ENCODE assay signal across 7 mouse cellular contexts in the genomic region with DNA sequence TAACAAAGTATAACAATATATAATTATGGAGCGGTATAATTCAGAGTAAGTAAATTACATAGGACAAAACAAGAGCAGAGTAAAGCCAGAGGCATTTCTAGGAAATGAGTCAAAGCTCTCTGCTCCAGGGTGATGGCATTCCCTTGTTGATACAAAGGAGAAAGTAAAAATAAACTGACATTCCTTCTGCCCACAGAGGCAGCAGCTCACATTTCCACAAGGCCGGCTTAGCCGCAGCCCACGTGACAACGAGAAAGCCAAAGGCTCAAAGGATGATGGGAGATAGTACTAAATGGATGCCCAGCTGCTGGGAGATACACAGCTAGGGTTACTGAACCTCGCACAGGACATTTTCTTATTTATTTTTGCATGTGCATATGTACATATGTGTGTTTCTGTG. TPM values are rescaled to one million over a fixed set of nuclear protein-coding genes. Genes with fewer than 3 reads are reported as not detected.
DNase-seq lines count a peak whose midpoint lies in the region; ATAC-seq and TF ChIP-seq lines count a peak whose summit lies in the region.

No protein-coding gene starts in this region.

- peak; percentile 97 for DNase-seq in 3T3-L1 (ENCODE audit: low read depth, low spot score)
- peak; percentile 39 for DNase-seq in R1 (ENCODE audit: low read depth, low spot score)
- DNase-seq in heart, embryonic 10.5 days (ENCODE audit: low spot score) = peak; percentile 90
- DNase-seq in lung, embryonic 14.5 days = peak; percentile 80

- WGBS in heart, embryonic 10.5 days = 24% methylated on average over 6 of the region's 6 CpGs
- WGBS in lung, embryonic 14.5 days = 18% methylated on average over 6 of the region's 6 CpGs

- H3K36me3 ChIP-seq in heart, embryonic 10.5 days = peaks cover 26% of the 10 kb centered on the region
- peaks cover 31% of the 10 kb centered on the region for H3K36me3 ChIP-seq in lung, embryonic 14.5 days (ENCODE audit: insufficient read depth)

- no peaks in the 10 kb centered on the region for H3K27me3 ChIP-seq in heart, embryonic 10.5 days (ENCODE audit: insufficient read depth, poor library complexity, severe bottlenecking)
- H3K27me3 ChIP-seq in lung, embryonic 14.5 days (ENCODE audit: insufficient read depth, low read length) = no peaks in the 10 kb centered on the region

- no peak overlapping the region; the same call in 1 of the 2 replicates for H3K4me3 ChIP-seq in heart, embryonic 10.5 days
- no peak overlapping the region for H3K4me3 ChIP-seq in lung, embryonic 14.5 days (ENCODE audit: low read depth, low read length)

- no peak overlapping the region for H3K9ac ChIP-seq in lung, embryonic 14.5 days

- no peaks in the 10 kb centered on the region for H3K9me3 ChIP-seq in heart, embryonic 10.5 days
- H3K9me3 ChIP-seq in lung, embryonic 14.5 days (ENCODE audit: low read depth, low read length) = no peaks in the 10 kb centered on the region

- no peak overlapping the region for H3K4me2 ChIP-seq in lung, embryonic 14.5 days

- ATAC-seq in lung, embryonic 14.5 days (ENCODE audit: insufficient read depth) = peak; percentile 72
- no peak for ATAC-seq in erythroblast, adult 5-6 weeks (replicated peaks; ENCODE audit: low FRiP score, poor library complexity, severe bottlenecking)
- ATAC-seq in erythroid progenitor cell, adult 5-6 weeks (replicated peaks; ENCODE audit: low FRiP score, poor library complexity, severe bottlenecking) = no peak
- no peak for ATAC-seq in CD4-positive, CD25-positive, alpha-beta regulatory T cell, adult 4 months

- H3K4me1 ChIP-seq in heart, embryonic 10.5 days = peaks cover 29% of the 10 kb centered on the region
- H3K4me1 ChIP-seq in lung, embryonic 14.5 days (ENCODE audit: insufficient read depth) = 0 out of 2 replicates have a peak, but pooled peaks cover 2% of the 10 kb centered on the region

- no peak for TF ChIP-seq CTCF in lung, embryonic 14.5 days (IDR thresholded peaks at IDR 0.05; ENCODE audit: low read depth)

- peak overlapping the region; percentile 81 for H3K27ac ChIP-seq in heart, embryonic 10.5 days
- 0 out of 2 replicates have a peak overlapping the region, but pooled peaks have one; percentile 55 for H3K27ac ChIP-seq in lung, embryonic 14.5 days (ENCODE audit: low read depth)

RNA-seq across cellular contexts. Expression of a gene that starts 24.1 kb away (rescaled TPM):
- polyA plus RNA-seq in heart, embryonic 10.5 days (2016; fragmentation: Nextera tagmentation; extraction: Ambion mirVana) = 80.4 and 148 TPM in 2 replicates
- 132 and 142 TPM in 2 replicates for polyA plus RNA-seq in lung, embryonic 14.5 days (2014; fragmentation: Nextera tagmentation; extraction: Ambion mirVana)
- total RNA-seq in erythroblast, adult 5-6 weeks (2015; ENCODE audit: low replicate concordance) = not detected in 2 replicates
- total RNA-seq in erythroblast, adult 5-6 weeks (2017; ENCODE audit: low replicate concordance) = 0.70 TPM in 1 of 2 replicates, not detected in the other
- total RNA-seq in erythroid progenitor cell, adult 5-6 weeks (2015; ENCODE audit: low replicate concordance) = not detected in 2 replicates
- not detected in 2 replicates for total RNA-seq in erythroid progenitor cell, adult 5-6 weeks (2017; ENCODE audit: low replicate concordance)
- not detected for polyA plus RNA-seq in CD4-positive, CD25-positive, alpha-beta regulatory T cell, adult 4 months (2017; shearing (Covaris generic))

RNA-seq across cellular contexts. Expression of a gene that starts 44.8 kb away (rescaled TPM):
- 13.1 and 23.0 TPM in 2 replicates for polyA plus RNA-seq in heart, embryonic 10.5 days (2016; fragmentation: Nextera tagmentation; extraction: Ambion mirVana)
- polyA plus RNA-seq in lung, embryonic 14.5 days (2014; fragmentation: Nextera tagmentation; extraction: Ambion mirVana) = 11.5 and 12.1 TPM in 2 replicates
- 0.58 and 0.84 TPM in 2 replicates for total RNA-seq in erythroblast, adult 5-6 weeks (2015; ENCODE audit: low replicate concordance)
- total RNA-seq in erythroblast, adult 5-6 weeks (2017; ENCODE audit: low replicate concordance) = 1.2 and 2.0 TPM in 2 replicates
- 1.3 and 6.5 TPM in 2 replicates for total RNA-seq in erythroid progenitor cell, adult 5-6 weeks (2015; ENCODE audit: low replicate concordance)
- total RNA-seq in erythroid progenitor cell, adult 5-6 weeks (2017; ENCODE audit: low replicate concordance) = 1.8 and 9.9 TPM in 2 replicates
- 1 to 10 TPM; 1.9 to 5.0 TPM for polyA plus RNA-seq in CD4-positive, CD25-positive, alpha-beta regulatory T cell, adult 4 months (2017; shearing (Covaris generic))

Comparison
In these comparisons a context has a peak if more than half of its experiments do, and no peak if none do; other contexts are left out.
1. DNase-seq: peak in every context shown above with its lines; median percentile 97 in 3T3-L1; 90 in heart, embryonic 10.5 days; 80 in lung, embryonic 14.5 days; 39 in R1.
2. RNA of a gene that starts 24.1 kb away (polyA plus RNA-seq): 80.4 to 148 TPM in heart, embryonic 10.5 days and 132 to 142 TPM in lung, embryonic 14.5 days; not detected in CD4-positive, CD25-positive, alpha-beta regulatory T cell, adult 4 months; every median in the first group is over 10 times any median in the second.